Mouse (Mus musculus) right cerebral cortex, adult 18-20 months (tissue): ENCODE data around the gene Smarcd3.

Experiments used
- DNase-seq: peaks from one replicate; pipeline ENCODE4 v3.0.0; 2022; ENCODE audit warnings: mixed read lengths

Smarcd3 gene

DNA sequence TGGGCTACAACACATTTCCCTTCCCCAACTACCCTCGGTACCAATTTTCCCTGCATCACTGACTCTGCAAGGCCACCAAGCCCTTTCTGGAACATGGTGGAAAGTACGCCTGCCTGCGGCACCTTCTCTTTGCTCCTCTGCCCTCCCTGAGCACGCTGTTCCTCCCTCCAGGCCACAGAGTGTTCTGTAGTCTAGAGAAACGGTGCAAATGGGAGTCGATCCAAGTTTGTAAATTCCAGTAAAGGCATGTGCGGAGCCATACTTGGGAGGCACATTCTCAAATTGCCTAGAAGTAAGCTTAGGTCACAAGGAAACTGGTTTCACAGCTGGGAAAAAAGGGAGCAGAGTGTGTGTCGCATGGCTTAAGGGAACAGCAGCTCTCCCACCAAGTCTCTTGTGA is 4.1 kb downstream of the Smarcd3 start:
- no peak for DNase-seq

DNA sequence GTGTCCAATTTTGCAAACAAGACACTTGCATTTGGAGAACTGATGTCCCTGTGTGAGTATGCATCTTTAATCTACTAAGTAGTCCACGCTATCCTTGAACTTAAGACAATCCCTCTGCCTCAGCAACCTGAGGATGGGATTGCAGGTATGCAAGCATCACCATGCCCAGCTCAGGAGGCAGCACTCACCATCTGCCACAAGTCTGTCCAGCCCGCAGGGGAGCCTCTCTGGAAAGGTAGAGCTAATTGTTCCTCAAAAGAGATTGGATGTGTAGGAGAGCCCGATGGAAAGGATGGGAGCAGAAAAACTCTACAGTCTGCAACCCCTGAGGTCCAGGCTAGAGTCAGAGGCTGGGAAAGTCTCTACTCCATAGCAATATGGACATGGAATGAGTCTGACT is 5.3 kb downstream of the Smarcd3 start:
- DNase-seq = no peak

DNA sequence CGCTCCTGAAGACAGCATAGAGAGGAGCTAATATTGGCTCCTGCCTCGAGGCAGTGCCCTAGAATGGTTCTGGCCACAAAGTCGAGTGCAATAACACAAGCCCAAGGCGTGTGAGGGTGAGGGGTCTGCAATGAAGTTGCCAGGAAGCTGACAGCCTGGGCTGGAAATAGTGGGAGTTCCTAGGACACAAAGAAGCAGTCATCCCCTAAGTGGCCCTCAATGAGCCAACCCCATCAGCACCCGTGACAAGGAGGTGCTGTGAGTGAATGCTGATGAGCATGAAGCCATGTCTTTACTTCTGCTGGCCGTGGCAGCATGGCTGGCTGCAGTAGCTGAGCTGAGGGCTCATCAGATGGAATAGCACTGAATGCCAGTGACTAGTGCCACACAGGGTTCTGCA is 9.1 kb downstream of the Smarcd3 start:
- no peak for DNase-seq

GRCm38 (mm10) chr5:24612302-24612649 is 11.9 kb downstream of the Smarcd3 start:
- no peak for DNase-seq

GRCm38 (mm10) chr5:24611366-24612301 is 12.6 kb downstream of the Smarcd3 start:
- no peak for DNase-seq

GRCm38 (mm10) chr5:24609388-24609787 is 14.8 kb downstream of the Smarcd3 start:
- DNase-seq = no peak

DNA sequence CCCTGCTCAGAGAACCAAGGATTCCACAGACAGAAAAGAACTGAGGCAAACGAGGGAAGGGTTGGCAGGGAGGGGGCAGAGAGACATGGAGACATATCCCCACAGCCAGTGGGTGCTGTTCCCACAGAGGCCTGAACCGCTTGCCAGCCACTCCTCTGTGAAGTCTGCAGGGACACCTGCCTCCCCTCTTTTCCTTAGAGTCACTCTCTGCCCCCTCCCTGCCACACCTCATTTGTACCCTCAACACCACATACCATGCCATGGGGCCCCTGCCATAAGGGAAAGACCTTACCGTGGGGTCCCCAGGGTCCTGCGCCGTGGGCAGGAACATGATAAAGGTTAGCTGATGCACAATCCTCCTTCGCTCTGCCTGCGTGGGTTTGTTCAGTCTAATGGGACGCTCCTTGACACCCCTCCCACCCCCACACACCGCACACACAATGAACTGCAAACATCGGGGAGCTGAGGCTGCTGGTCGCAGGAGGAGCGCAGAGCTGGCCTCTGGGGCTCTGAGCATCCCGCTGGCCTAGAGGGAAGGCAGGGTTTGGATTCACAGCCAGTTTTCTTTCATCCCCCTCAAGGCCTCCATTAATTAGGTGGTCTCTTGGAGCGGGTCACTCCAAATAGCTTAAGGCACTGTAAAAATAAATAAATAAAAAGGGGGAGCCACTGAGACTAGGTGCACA is 18.1 kb downstream of the Smarcd3 start:
- DNase-seq = no peak

GRCm38 (mm10) chr5:24605321-24605979 is 18.8 kb downstream of the Smarcd3 start:
- no peak for DNase-seq

DNA sequence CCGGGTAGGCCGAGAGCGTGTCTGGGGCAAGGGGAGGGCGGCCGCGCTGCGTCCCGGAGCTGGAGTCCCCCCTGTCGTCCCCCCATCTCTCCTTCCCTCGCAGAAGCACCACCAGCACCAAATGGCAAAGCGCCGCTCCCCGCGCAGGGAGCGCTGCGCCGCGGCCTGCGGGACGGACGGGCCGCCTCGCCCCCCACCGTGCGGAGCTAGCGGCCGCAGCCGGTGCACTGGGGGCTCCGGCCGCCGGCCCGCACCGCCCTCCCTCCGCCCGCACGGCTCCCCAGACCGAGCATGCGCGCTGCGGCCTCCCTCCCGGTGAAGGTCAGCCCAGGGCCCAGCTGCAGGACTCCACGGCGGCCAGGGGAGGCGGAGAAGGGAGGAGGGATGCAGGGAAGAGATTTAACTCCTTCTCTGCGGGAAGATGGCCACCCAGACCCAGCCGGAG is 19.5 kb downstream of the Smarcd3 start:
- DNase-seq = peak; percentile 85

DNA sequence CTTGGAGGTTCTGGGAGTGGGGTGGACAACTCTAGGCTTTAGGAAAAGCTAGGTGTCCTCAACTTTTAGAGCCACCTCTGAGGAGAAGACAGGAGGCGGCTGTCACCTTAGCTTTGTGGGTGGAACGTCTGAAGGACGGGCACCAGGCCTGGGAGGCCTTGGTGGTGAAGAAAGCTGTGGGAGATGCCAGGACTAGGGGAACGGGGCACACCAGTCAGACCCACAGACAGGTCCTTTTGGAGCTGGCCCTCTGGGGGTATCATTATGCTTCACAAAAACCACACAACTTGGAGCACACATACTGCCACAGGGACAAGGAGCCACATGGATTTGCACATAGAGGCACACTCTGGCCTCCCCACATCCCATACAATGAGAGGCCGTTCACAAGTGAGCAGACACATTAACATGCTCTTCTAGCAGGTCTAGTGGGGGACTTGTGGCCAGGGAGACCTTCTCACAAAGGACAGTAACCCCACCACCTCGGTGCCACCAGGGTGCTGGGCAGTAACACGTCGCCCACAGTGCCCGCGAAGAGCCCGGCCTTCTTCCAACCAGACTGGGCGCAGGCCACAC is 20.0 kb downstream of the Smarcd3 start:
- DNase-seq = no peak

- no peak for DNase-seq
Measured at GRCm38 (mm10) chr5:24603431-24604010, 20.7 kb downstream of the Smarcd3 start.

DNA sequence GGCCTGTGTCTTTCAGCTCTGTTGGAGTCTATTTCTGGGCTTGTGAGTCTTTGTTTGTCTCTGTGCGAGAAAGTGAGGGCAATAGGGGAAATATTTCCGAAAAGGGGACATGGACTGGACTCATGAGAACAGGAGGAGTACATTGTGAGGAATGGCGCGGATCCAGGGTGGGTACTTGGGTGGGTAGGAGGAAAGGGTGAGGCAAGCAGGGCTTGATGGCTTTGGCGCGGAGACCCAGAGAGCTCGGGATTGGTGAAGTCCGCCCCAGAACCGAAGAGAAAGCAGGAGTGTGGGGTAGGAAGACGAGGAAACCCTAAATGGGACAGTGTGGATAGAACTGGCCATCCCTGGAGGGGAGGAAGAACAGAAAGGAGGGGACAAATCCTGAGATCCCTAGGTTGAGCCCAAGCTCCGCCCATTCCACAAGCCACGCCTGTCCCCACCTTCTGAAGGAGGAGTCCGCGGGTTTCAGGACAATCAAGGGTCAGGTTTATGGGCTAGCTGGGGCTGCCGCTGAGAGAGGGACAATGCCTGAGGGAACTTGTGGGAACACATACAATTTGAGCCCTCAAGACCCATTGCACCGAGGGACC is 21.4 kb downstream of the Smarcd3 start:
- peak; percentile 70 for DNase-seq

GRCm38 (mm10) chr5:24601911-24602750 is 22.1 kb downstream of the Smarcd3 start:
- no peak for DNase-seq

DNA sequence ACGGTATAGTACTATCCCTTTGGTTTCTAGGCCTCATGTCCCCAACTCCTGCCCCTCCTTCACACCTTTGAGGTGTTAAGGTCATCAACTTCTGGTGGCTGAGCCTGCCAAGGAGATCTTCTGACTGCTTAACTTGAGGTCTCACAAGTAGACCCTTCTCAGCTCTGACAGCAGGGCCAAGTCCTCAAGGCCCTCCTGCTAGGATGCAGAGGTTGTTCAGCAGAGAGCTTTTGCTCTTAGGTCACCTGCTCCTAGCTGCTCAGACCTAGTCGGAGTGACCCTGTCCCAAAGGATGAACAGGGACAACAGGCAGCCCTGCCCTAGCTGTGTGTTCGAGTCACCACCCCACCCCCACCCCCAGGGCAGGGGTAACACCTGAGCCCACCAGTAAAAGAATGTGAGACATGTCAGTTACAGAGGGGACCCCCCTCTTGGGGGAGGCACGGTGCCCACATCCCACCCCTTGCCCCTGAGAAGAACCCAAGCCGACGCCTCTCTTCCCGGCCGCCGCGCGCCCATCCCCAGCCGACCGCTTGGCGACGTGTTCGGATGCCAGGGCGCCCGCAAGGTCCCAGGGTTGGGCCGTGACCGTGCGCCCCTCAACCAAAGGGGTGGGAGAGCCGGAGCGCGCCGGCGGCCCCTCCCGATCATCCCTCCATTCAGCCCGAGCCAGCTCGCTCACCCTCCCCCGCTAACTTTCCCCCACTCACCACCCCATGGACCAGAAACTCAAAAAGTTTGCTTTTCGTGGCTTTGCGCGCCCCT is 23.0 kb downstream of the Smarcd3 start:
- DNase-seq = no peak

DNA sequence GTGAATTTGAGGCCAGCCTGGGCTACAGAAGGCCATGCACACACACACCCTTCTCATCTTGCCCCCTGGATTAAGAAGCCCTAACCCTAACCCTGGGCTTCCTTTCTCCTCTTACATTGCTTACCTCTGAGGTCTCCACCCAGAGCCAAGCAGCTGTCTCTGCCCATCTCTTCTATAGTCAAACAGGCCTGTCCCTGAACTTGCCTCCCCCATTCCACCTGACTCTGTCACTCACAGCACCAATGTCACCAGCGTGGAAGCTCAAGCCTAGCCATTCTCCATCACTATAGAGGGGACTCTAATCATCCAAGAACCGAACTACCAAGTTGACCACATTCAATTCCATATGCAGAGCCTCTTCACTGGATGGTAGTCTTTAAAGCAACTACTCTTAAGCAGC is 24.0 kb downstream of the Smarcd3 start:
- DNase-seq = no peak

GRCm38 (mm10) chr5:24599137-24599536 is 25.1 kb downstream of the Smarcd3 start:
- no peak for DNase-seq

- DNase-seq = no peak
Measured at GRCm38 (mm10) chr5:24598570-24599006, 25.6 kb downstream of the Smarcd3 start.

GRCm38 (mm10) chr5:24597901-24598569 is 26.2 kb downstream of the Smarcd3 start:
- no peak for DNase-seq

DNA sequence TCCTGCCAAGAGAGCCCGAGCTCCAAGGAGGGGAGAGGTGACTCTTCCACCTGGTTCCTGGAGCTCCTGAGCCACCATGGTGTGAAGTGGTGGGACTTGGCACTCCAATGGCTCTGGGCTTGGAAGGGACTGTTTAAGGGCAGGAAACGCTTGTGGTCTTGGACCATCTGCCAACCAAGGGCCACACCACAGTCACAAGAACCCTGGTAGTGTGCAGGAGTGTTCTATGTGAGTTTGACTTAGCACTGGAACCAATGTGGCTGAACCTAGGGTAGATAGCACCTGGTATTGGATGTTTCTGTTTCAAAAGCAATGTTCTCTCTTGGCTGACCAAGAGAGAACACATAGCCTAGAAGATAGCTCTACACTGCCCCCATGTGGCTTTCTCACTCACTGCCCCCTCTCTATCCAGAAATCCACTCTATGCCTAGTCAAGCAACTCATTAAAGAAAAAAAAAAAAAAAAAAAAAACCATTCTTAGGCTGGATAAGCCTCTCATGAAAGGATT is 26.9 kb downstream of the Smarcd3 start:
- DNase-seq = peak; percentile 82
